Mouse (Mus musculus): ENCODE data around the gene Ptgr2. TPM values are rescaled to one million over a fixed set of nuclear protein-coding genes. Genes with fewer than 3 reads are reported as not detected.
A peak's percentile ranks its signal among the peaks of the same experiment; 100 is the strongest.
"Not testable (repeated sequence)": the region's sequence is repeated elsewhere in the genome, so short reads cannot be mapped to it uniquely, and the experiment has no call there.

Gene Ptgr2
- polyA plus RNA-seq, 1 experiment from 2014 or later: 27.4 TPM

- no peak overlapping the region for H3K27ac ChIP-seq (replicated peaks)
- no peak for ATAC-seq (ENCODE audit: low FRiP score, low TSS enrichment)
- no peak overlapping the region for H3K4me3 ChIP-seq (ENCODE audit: low read depth, low read length)
- no peak overlapping the region for H3K4me2 ChIP-seq (replicated peaks; ENCODE audit: low read depth)
- TF ChIP-seq EP300 (optimal IDR thresholded peaks at IDR 0.05) (no peak), CTCF (IDR thresholded peaks at IDR 0.05; ENCODE audit: low read depth) (no peak)
- no peaks in the 10 kb centered on the region for H3K4me1 ChIP-seq (replicated peaks; ENCODE audit: control insufficient read depth, insufficient read depth)
- DNase-seq (ENCODE audit: low spot score): no peak
- peaks cover 29% of the 10 kb centered on the region for H3K36me3 ChIP-seq (ENCODE audit: control insufficient read depth, insufficient read depth, low read length)
- WGBS: 87% methylated on average over 11 of the region's 11 CpGs
- no peaks in the 10 kb centered on the region for H3K9me3 ChIP-seq (ENCODE audit: control insufficient read depth, low read length)
- H3K9ac ChIP-seq (ENCODE audit: low read length): no peak overlapping the region
- no peaks in the 10 kb centered on the region for H3K27me3 ChIP-seq (ENCODE audit: control insufficient read depth, insufficient read depth, low read length)
These were observed 52.1 kb downstream of the Ptgr2 start for GRCm38 (mm10) chr12:84336963-84337625.

GRCm38 (mm10) chr12:84347192-84347591, 62.2 kb downstream of the Ptgr2 start:
- no peaks in the 10 kb centered on the region for H3K27me3 ChIP-seq (ENCODE audit: control insufficient read depth, insufficient read depth, low read length)
- no peak overlapping the region for H3K27ac ChIP-seq (replicated peaks)
- ATAC-seq (ENCODE audit: low FRiP score, low TSS enrichment) (peak; percentile 81), DNase-seq (ENCODE audit: low spot score) (peak; percentile 69)
- H3K9me3 ChIP-seq (ENCODE audit: control insufficient read depth, low read length): no peaks in the 10 kb centered on the region
- WGBS: 53% methylated on average over 2 of the region's 2 CpGs
- H3K4me1 ChIP-seq (replicated peaks; ENCODE audit: control insufficient read depth, insufficient read depth): no peaks in the 10 kb centered on the region
- no peak overlapping the region for H3K9ac ChIP-seq (ENCODE audit: low read length)
- H3K4me3 ChIP-seq (ENCODE audit: low read depth, low read length): no peak overlapping the region
- TF ChIP-seq EP300 (optimal IDR thresholded peaks at IDR 0.05) (no peak), CTCF (IDR thresholded peaks at IDR 0.05; ENCODE audit: low read depth) (peak; percentile 76)
- peaks cover 10% of the 10 kb centered on the region for H3K36me3 ChIP-seq (ENCODE audit: control insufficient read depth, insufficient read depth, low read length)
- no peak overlapping the region for H3K4me2 ChIP-seq (replicated peaks; ENCODE audit: low read depth)

GRCm38 (mm10) chr12:84358699-84359098, 73.7 kb downstream of the Ptgr2 start:
- WGBS: 68% methylated on average over 2 of the region's 2 CpGs
- not testable (repeated sequence) for H3K27ac ChIP-seq (replicated peaks); H3K4me1 ChIP-seq (replicated peaks; ENCODE audit: control insufficient read depth, insufficient read depth); DNase-seq (ENCODE audit: low spot score); H3K9ac ChIP-seq (ENCODE audit: low read length); H3K4me2 ChIP-seq (replicated peaks; ENCODE audit: low read depth); H3K9me3 ChIP-seq (ENCODE audit: control insufficient read depth, low read length); H3K36me3 ChIP-seq (ENCODE audit: control insufficient read depth, insufficient read depth, low read length); H3K4me3 ChIP-seq (ENCODE audit: low read depth, low read length); H3K27me3 ChIP-seq (ENCODE audit: control insufficient read depth, insufficient read depth, low read length); ATAC-seq (ENCODE audit: low FRiP score, low TSS enrichment)

- H3K9ac ChIP-seq (ENCODE audit: low read length): peak within 1 kb of the TSS; percentile 86
- DNase-seq (ENCODE audit: low spot score) (peak; percentile 94), ATAC-seq (ENCODE audit: low FRiP score, low TSS enrichment) (peak; percentile 99)
- H3K4me3 ChIP-seq (ENCODE audit: low read depth, low read length): peak within 1 kb of the TSS; percentile 92
- peak within 1 kb of the TSS; percentile 90 for H3K4me2 ChIP-seq (replicated peaks; ENCODE audit: low read depth)
- no peaks in the 10 kb centered on the region for H3K27me3 ChIP-seq (ENCODE audit: control insufficient read depth, insufficient read depth, low read length)
- no peaks in the 10 kb centered on the region for H3K4me1 ChIP-seq (replicated peaks; ENCODE audit: control insufficient read depth, insufficient read depth)
- WGBS: under 1% methylated on average over 51 of the region's 51 CpGs
- TF ChIP-seq EP300 (optimal IDR thresholded peaks at IDR 0.05) (no peak), CTCF (IDR thresholded peaks at IDR 0.05; ENCODE audit: low read depth) (no peak)
- H3K27ac ChIP-seq (replicated peaks): 0 out of 2 replicates have a peak within 1 kb of the TSS, but pooled peaks have one; percentile 40
- no peaks in the 10 kb centered on the region for H3K36me3 ChIP-seq (ENCODE audit: control insufficient read depth, insufficient read depth, low read length)
- H3K9me3 ChIP-seq (ENCODE audit: control insufficient read depth, low read length): no peaks in the 10 kb centered on the region
These were observed 76.8 kb downstream of the Ptgr2 start, which contains the start of the genes Coq6 and Fam161b for GRCm38 (mm10) chr12:84361555-84362489. Gene Coq6 (plus strand): TSS chr12:84361657. Gene Fam161b (minus strand): TSS chr12:84361833.

GRCm38 (mm10) chr12:84362872-84363271, 77.8 kb downstream of the Ptgr2 start:
- WGBS: 32% methylated on average over 2 of the region's 2 CpGs
- Histone ChIP-seq H3K27ac (replicated peaks) (no peak overlapping the region), H3K36me3 (ENCODE audit: control insufficient read depth, insufficient read depth, low read length) (no peaks in the 10 kb centered on the region), H3K9me3 (ENCODE audit: control insufficient read depth, low read length) (no peaks in the 10 kb centered on the region), H3K4me3 (ENCODE audit: low read depth, low read length) (peak overlapping the region; percentile 92), H3K4me1 (replicated peaks; ENCODE audit: control insufficient read depth, insufficient read depth) (no peaks in the 10 kb centered on the region), H3K4me2 (replicated peaks; ENCODE audit: low read depth) (peak overlapping the region; percentile 90), H3K9ac (ENCODE audit: low read length) (no peak overlapping the region), H3K27me3 (ENCODE audit: control insufficient read depth, insufficient read depth, low read length) (no peaks in the 10 kb centered on the region)
- DNase-seq (ENCODE audit: low spot score) (no peak), ATAC-seq (ENCODE audit: low FRiP score, low TSS enrichment) (no peak)
- TF ChIP-seq CTCF (IDR thresholded peaks at IDR 0.05; ENCODE audit: low read depth) (no peak), EP300 (optimal IDR thresholded peaks at IDR 0.05) (no peak)
